Mouse (Mus musculus) thymus, adult 2 months (tissue): ENCODE measurements around the gene Eif4h.

Source experiments
- CTCF ChIP-seq: fragments of 200-500 bp; IDR thresholded peaks from 2 replicates; pipeline ENCODE4 v1.5.1; 2012; ENCODE audit warnings: mild to moderate bottlenecking, control low read depth, low read length, moderate library complexity, borderline replicate concordance; ENCODE audit not compliant: control insufficient read depth, poor library complexity, insufficient read depth; ENCODE audit errors: extremely low read depth
- POLR2A ChIP-seq: fragments of 200-500 bp; IDR thresholded peaks from 2 replicates; pipeline ENCODE4 v1.6.1; 2012; ENCODE audit warnings: mild to moderate bottlenecking, low read length, control low read depth, moderate library complexity; ENCODE audit not compliant: control insufficient read depth, poor library complexity, insufficient read depth; ENCODE audit errors: extremely low read depth

DNA sequence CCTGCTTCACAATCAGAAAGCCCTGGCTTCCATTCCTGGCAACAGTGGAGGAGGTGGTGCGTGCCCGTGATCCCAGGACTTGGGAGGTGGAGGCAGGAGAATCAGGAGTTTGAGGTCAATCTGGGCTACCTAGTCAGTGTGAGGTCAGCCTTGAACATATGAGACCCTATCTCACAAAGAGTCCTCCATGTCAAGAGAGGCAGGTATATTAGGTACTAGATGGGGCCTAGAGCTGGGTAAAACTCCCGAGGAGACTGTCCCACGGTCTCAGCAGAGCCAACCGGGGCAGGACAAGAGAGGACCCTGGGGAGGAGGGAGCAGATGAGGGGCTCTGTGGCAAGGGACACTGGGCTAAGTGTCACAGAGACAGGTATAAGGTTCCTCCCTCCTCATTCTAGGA lies 38.2 kb upstream of the Eif4h start:
- no peak for TF ChIP-seq POLR2A
- no peak for TF ChIP-seq CTCF
